Mouse (Mus musculus): ENCODE results near the gene H2-Ob. TPM values are rescaled to one million over a fixed set of nuclear protein-coding genes. Genes with fewer than 3 reads are reported as not detected.
A peak's percentile ranks its signal among the peaks of the same experiment; 100 is the strongest.

Gene H2-Ob
- total and polyA plus RNA-seq, 2 experiments from 2014 or later: 0.31 to 1.2 TPM

DNA sequence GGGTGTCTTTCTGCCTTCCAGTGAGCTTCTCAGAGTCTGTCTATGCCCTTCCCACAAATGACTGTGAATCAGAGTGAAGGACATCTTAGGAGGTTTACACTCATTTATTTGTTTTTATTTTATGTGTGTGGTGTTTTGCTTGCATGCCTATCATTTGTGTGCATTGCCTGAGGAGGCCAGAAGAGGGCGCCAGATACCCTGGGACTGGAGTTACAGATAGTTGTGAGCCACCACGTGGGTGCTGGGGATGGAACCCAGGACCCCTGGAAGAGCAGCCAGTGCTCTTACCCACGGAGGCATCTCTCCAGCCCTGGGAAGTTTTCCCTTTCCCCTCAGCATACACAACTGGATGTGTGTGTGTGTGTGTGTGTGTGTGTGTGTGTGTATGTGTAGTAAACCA is 29.0 kb upstream of the H2-Ob start:
- H3K36me3 ChIP-seq (ENCODE audit: insufficient read depth, low read length): no peaks in the 10 kb centered on the region
- H3K27me3 ChIP-seq (ENCODE audit: insufficient read depth, low read length): peaks cover 40% of the 10 kb centered on the region
- ATAC-seq (ENCODE audit: low FRiP score): no peak
- H3K27ac ChIP-seq (ENCODE audit: low read depth, low read length): no peak overlapping the region
- no peak for DNase-seq (ENCODE audit: low spot score)
- H3K4me2 ChIP-seq (ENCODE audit: low read depth, low read length, poor library complexity, severe bottlenecking): no peak overlapping the region
- no peak overlapping the region for H3K4me3 ChIP-seq (ENCODE audit: low read depth, low read length)
- 45% methylated on average over 3 of the region's 3 CpGs for WGBS
- no peaks in the 10 kb centered on the region for H3K9me3 ChIP-seq (ENCODE audit: low read length)
- TF ChIP-seq CTCF (IDR thresholded peaks at IDR 0.05): peak; percentile 35
- no peak overlapping the region for H3K9ac ChIP-seq (replicated peaks; ENCODE audit: low read length, poor library complexity, severe bottlenecking)
- no peaks in the 10 kb centered on the region; the same call in 1 of the 2 replicates for H3K4me1 ChIP-seq (ENCODE audit: insufficient read depth, low read length)

DNA sequence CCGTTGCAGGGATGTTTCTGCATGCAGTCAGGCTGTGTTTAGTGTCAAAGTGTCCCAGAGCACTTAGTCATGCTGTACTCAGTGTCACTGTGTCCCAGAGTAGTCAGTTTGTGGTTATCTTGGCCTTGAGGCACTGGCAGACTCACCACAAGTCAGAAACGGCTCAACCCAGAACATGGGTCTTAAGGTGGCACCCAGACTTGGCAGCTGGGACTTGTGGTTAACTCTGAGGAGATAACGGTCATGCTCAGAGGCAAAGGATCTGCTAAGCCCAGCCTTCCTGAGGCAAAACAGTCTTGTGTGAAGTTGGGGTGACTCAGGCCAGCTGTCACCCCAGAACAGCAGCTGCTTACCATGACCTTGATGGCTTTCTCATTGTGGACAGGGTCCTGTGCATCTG is 28.1 kb upstream of the H2-Ob start:
- Histone ChIP-seq H3K4me1 (ENCODE audit: insufficient read depth, low read length) (no peaks in the 10 kb centered on the region), H3K27me3 (ENCODE audit: insufficient read depth, low read length) (peaks cover 37% of the 10 kb centered on the region), H3K36me3 (ENCODE audit: insufficient read depth, low read length) (no peaks in the 10 kb centered on the region), H3K4me3 (ENCODE audit: low read depth, low read length) (no peak overlapping the region), H3K9ac (replicated peaks; ENCODE audit: low read length, poor library complexity, severe bottlenecking) (no peak overlapping the region), H3K27ac (ENCODE audit: low read depth, low read length) (no peak overlapping the region), H3K4me2 (ENCODE audit: low read depth, low read length, poor library complexity, severe bottlenecking) (no peak overlapping the region), H3K9me3 (ENCODE audit: low read length) (no peaks in the 10 kb centered on the region)
- WGBS: 69% methylated on average over 3 of the region's 3 CpGs
- DNase-seq (ENCODE audit: low spot score) (no peak), ATAC-seq (ENCODE audit: low FRiP score) (no peak)
- TF ChIP-seq CTCF (IDR thresholded peaks at IDR 0.05): no peak

DNA sequence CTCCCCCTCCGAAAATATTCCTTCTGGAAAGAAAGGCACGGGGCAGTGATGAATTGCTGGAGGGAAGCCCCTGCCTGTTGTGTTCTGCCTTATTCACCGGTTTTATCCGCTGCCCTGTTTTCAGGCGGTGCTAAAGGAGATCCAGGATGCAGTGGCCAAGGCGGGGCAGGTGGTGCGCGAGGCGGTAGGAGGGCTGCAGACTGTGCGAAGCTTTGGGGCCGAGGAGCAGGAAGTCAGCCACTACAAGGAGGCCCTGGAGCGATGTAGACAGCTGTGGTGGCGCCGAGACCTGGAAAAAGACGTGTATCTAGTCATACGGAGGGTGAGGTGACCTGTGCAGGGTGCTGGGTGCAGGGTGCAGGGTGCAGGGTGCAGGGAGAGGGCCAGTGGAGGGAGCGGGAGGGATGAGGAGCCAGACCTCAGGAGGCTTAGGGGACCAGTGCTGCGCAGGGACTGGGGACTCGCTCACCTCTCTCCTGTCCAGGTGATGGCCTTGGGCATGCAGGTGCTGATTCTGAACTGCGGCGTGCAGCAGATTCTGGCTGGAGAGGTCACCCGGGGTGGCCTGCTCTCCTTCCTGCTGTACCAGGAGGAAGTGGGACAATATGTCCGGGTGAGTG is 26.8 kb upstream of the H2-Ob start:
- Histone ChIP-seq H3K9ac (replicated peaks; ENCODE audit: low read length, poor library complexity, severe bottlenecking) (no peak overlapping the region), H3K4me3 (ENCODE audit: low read depth, low read length) (no peak overlapping the region), H3K9me3 (ENCODE audit: low read length) (no peaks in the 10 kb centered on the region), H3K27me3 (ENCODE audit: insufficient read depth, low read length) (peaks cover 33% of the 10 kb centered on the region), H3K27ac (ENCODE audit: low read depth, low read length) (no peak overlapping the region), H3K4me1 (ENCODE audit: insufficient read depth, low read length) (no peaks in the 10 kb centered on the region), H3K4me2 (ENCODE audit: low read depth, low read length, poor library complexity, severe bottlenecking) (peak overlapping the region; percentile 20; the same call in 1 of the 2 replicates), H3K36me3 (ENCODE audit: insufficient read depth, low read length) (no peaks in the 10 kb centered on the region)
- no peak for ATAC-seq (ENCODE audit: low FRiP score)
- WGBS: 22% methylated on average over 23 of the region's 23 CpGs
- DNase-seq (ENCODE audit: low spot score): no peak
- TF ChIP-seq CTCF (IDR thresholded peaks at IDR 0.05): no peak

DNA sequence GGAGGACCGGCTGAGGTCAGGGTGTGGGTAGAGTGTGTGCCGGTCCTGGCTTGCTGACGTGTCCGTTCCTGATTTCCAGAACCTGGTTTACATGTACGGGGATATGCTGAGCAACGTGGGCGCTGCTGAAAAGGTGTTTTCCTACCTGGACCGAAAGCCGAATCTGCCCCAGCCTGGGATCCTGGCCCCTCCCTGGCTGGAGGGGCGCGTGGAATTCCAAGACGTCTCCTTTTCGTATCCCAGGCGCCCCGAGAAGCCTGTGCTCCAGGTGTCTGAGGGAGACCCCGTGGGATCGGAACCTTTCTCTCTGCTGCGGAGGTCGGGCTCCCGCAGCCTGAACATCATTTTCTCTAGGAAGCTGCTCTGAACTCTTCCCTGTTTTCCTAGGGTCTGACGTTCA is 24.8 kb upstream of the H2-Ob start:
- Histone ChIP-seq H3K4me3 (ENCODE audit: low read depth, low read length) (0 out of 2 replicates have a peak overlapping the region, but pooled peaks have one; percentile 10), H3K4me2 (ENCODE audit: low read depth, low read length, poor library complexity, severe bottlenecking) (peak overlapping the region; percentile 28; the same call in 1 of the 2 replicates), H3K36me3 (ENCODE audit: insufficient read depth, low read length) (no peaks in the 10 kb centered on the region), H3K4me1 (ENCODE audit: insufficient read depth, low read length) (no peaks in the 10 kb centered on the region), H3K9ac (replicated peaks; ENCODE audit: low read length, poor library complexity, severe bottlenecking) (no peak overlapping the region), H3K27me3 (ENCODE audit: insufficient read depth, low read length) (peaks cover 30% of the 10 kb centered on the region), H3K27ac (ENCODE audit: low read depth, low read length) (no peak overlapping the region), H3K9me3 (ENCODE audit: low read length) (no peaks in the 10 kb centered on the region)
- TF ChIP-seq CTCF (IDR thresholded peaks at IDR 0.05): no peak
- ATAC-seq (ENCODE audit: low FRiP score): no peak
- 46% methylated on average over 21 of the region's 21 CpGs for WGBS
- DNase-seq (ENCODE audit: low spot score): no peak

DNA sequence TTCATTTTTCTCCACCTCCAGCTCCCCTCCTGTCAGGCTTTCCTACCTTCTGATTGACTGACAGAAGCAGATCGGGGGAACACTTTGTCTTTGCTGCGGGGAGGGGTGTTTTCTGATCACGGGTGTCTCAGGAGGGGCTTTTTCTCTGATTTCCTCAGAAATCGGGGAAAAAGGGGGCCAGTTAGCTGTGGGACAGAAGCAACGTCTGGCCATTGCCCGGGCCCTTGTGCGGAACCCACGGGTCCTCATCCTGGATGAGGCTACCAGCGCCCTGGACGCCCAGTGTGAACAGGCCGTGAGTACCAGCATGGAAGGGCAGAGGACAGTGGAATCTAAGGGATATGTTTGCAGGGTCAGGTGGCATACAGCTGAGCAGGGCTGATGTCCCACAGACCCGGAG is 23.5 kb upstream of the H2-Ob start:
- TF ChIP-seq CTCF (IDR thresholded peaks at IDR 0.05): no peak
- no peaks in the 10 kb centered on the region for H3K36me3 ChIP-seq (ENCODE audit: insufficient read depth, low read length)
- H3K27me3 ChIP-seq (ENCODE audit: insufficient read depth, low read length): peaks cover 22% of the 10 kb centered on the region
- ATAC-seq (ENCODE audit: low FRiP score) (no peak), DNase-seq (ENCODE audit: low spot score) (no peak)
- H3K4me3 ChIP-seq (ENCODE audit: low read depth, low read length): no peak overlapping the region
- H3K9me3 ChIP-seq (ENCODE audit: low read length): no peaks in the 10 kb centered on the region
- WGBS: 87% methylated on average over 12 of the region's 12 CpGs
- no peak overlapping the region for H3K4me2 ChIP-seq (ENCODE audit: low read depth, low read length, poor library complexity, severe bottlenecking)
- no peak overlapping the region for H3K9ac ChIP-seq (replicated peaks; ENCODE audit: low read length, poor library complexity, severe bottlenecking)
- no peak overlapping the region for H3K27ac ChIP-seq (ENCODE audit: low read depth, low read length)
- H3K4me1 ChIP-seq (ENCODE audit: insufficient read depth, low read length): no peaks in the 10 kb centered on the region

DNA sequence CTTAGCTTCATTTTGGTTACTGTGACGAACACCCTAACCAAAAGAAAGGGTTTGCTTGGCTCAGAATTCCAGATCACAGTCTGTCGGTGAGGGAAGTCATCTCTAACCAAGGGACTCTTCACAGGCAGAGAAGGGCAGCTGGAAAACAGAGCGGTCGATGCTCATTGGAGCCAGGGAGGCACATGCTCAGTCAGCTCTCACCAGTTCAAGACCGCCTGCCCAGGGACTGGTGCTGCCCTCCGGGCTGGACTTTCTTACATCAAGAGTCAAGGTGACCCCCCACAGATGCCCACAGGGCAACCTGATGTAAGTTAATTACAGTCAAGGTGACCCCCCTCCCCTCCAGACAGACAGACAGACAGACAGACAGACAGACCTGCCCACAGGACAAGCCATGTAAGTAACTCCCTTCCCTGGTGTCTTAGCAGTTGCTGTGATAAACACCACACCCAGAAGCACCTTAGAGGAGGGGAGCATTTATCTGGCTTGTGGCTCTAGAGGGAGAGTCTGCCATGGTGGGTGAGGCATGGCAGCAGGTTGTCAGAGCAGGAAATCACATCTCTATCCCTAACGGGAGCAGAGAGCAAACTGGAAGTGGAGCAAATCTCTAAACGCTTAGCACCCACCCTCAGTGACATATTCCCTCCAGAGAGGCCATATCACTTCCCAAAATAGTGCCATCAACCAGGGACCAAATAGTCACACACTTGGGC is 21.3 kb upstream of the H2-Ob start:
- TF ChIP-seq CTCF (IDR thresholded peaks at IDR 0.05): no peak
- no peak for ATAC-seq (ENCODE audit: low FRiP score)

More for the DNA sequence above, 21.3 kb upstream of the H2-Ob start:
- DNase-seq (ENCODE audit: low spot score): no peak
- H3K4me1 ChIP-seq (ENCODE audit: insufficient read depth, low read length): no peaks in the 10 kb centered on the region
- peaks cover 16% of the 10 kb centered on the region for H3K27me3 ChIP-seq (ENCODE audit: insufficient read depth, low read length)
- WGBS: 87% methylated on average over 8 of the region's 8 CpGs
- no peaks in the 10 kb centered on the region for H3K9me3 ChIP-seq (ENCODE audit: low read length)
- no peak overlapping the region for H3K4me3 ChIP-seq (ENCODE audit: low read depth, low read length)
- H3K4me2 ChIP-seq (ENCODE audit: low read depth, low read length, poor library complexity, severe bottlenecking): no peak overlapping the region
- no peak overlapping the region for H3K27ac ChIP-seq (ENCODE audit: low read depth, low read length)
- H3K36me3 ChIP-seq (ENCODE audit: insufficient read depth, low read length): no peaks in the 10 kb centered on the region
- H3K9ac ChIP-seq (replicated peaks; ENCODE audit: low read length, poor library complexity, severe bottlenecking): no peak overlapping the region
